Mouse (Mus musculus) G1E (cell line): ENCODE measurements around the gene Car8. TPM values are rescaled to one million over a fixed set of nuclear protein-coding genes. Genes with fewer than 3 reads are reported as not detected.

Experiments used
- ATAC-seq: 2 replicates; pipeline ENCODE4 v1.8.0; 2016; ENCODE audit warnings: mild to moderate bottlenecking; ENCODE audit not compliant: insufficient number of reproducible peaks, poor library complexity, low FRiP score, severe bottlenecking; ENCODE audit errors: extremely low read depth
- DNase-seq: peaks from one replicate; pipeline ENCODE4 v3.0.0; 2012; ENCODE audit warnings: low spot score
- H3K27me3 ChIP-seq: 2 replicates; pipeline ENCODE4 v1.6.1; 2012; ENCODE audit warnings: mild to moderate bottlenecking, low read length, inconsistent platforms; ENCODE audit not compliant: insufficient read depth
- H3K36me3 ChIP-seq: replicated peaks from 2 replicates; pipeline ENCODE3; 2012; ENCODE audit warnings: mild to moderate bottlenecking, inconsistent platforms
- H3K4me1 ChIP-seq: 2 replicates; pipeline ENCODE4 v1.6.1; 2012; ENCODE audit warnings: low read depth, low read length, inconsistent platforms, mixed read lengths; ENCODE audit not compliant: insufficient read depth
- H3K4me3 ChIP-seq: 2 replicates; pipeline ENCODE4 v1.5.1; 2012; ENCODE audit warnings: low read depth, mild to moderate bottlenecking, inconsistent platforms, low read length, moderate library complexity, mixed read lengths
- H3K9me3 ChIP-seq: replicated peaks from 2 replicates; pipeline ENCODE4 v1.6.1; 2012; ENCODE audit warnings: inconsistent platforms
- CTCF ChIP-seq: IDR thresholded peaks from 2 replicates; pipeline ENCODE4 v1.5.1; 2012; ENCODE audit warnings: low read depth, low read length, inconsistent platforms, mixed read lengths
- GATA1 ChIP-seq: IDR thresholded peaks from 2 replicates; pipeline ENCODE4 v1.6.1; 2012; ENCODE audit warnings: borderline replicate concordance, low read length, inconsistent platforms, mixed read lengths
- GATA2 ChIP-seq: IDR thresholded peaks from 2 replicates; pipeline ENCODE4 v1.6.1; 2012; ENCODE audit warnings: low read depth, low read length, inconsistent platforms, borderline replicate concordance
- POLR2AphosphoS5 ChIP-seq: IDR thresholded peaks from 2 replicates; pipeline ENCODE4 v1.6.1; 2012; ENCODE audit warnings: low read depth, low read length, inconsistent platforms; ENCODE audit not compliant: insufficient replicate concordance
- TAL1 ChIP-seq: conservative IDR thresholded peaks from 2 replicates; pipeline ENCODE4 v1.6.1; 2012; ENCODE audit warnings: low read depth, low read length, inconsistent platforms, mixed read lengths
- polyA plus RNA-seq: library from polyadenylated mRNA; stranded (reverse); fragments of >175 nt; gene quantifications from 2 replicates; pipeline ENCODE4 v1.2.3, GENCODE M21; 2012
- total RNA-seq, 2 experiments: library from RNA; stranded (forward) in 1 of 2; stranded (reverse) in 1 of 2; fragments of 200-1000 nt in 1 of 2; fragments of >200 nt in 1 of 2; fragmentation: Nextera tagmentation in 1 of 2; gene quantifications; 2 replicates each; pipeline ENCODE4 v1.2.3; 2014 to 2017

Car8 gene
- total and polyA plus RNA-seq, 3 experiments = not detected

GRCm38 (mm10) chr4:8239699-8240098 lies 858 bp upstream of the Car8 start:
- DNase-seq = no peak
- H3K36me3 ChIP-seq = no peaks in the 10 kb centered on the region
- H3K27me3 ChIP-seq = peaks cover 3% of the 10 kb centered on the region; the same call in 1 of the 2 replicates
- 0 out of 2 replicates have a peak, but pooled peaks cover 2% of the 10 kb centered on the region for H3K9me3 ChIP-seq
- no peaks in the 10 kb centered on the region for H3K4me1 ChIP-seq
- H3K4me3 ChIP-seq = no peak overlapping the region
- no peak for ATAC-seq
- TF ChIP-seq GATA2 (no peak), CTCF (no peak), GATA1 (no peak), POLR2AphosphoS5 (no peak), TAL1 (no peak)

DNA sequence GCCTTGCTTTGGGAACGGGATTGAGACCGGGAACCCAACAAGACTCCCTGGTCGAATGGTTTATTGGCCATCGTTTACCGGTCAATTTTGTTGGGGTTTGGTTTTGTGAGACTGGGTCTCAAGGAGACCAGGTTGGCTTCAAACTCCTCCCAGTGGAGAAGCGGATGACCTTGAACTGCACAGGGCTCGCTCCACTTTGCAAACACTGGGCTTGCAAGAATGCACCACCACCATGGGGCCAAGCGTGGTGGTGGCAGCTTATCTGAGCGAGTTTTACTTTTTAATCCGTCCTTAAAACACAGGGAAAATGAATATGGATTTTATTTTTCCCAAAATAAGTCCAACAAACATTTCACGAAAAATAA lies 447 bp upstream of the Car8 start:
- no peak for ATAC-seq
- Histone ChIP-seq H3K27me3 (peaks cover 3% of the 10 kb centered on the region; the same call in 1 of the 2 replicates), H3K4me3 (no peak overlapping the region), H3K36me3 (no peaks in the 10 kb centered on the region), H3K9me3 (0 out of 2 replicates have a peak, but pooled peaks cover 2% of the 10 kb centered on the region), H3K4me1 (no peaks in the 10 kb centered on the region)
- TF ChIP-seq CTCF (no peak), POLR2AphosphoS5 (no peak), TAL1 (no peak), GATA2 (no peak), GATA1 (no peak)
- no peak for DNase-seq

GRCm38 (mm10) chr4:8232393-8233111 lies 6.3 kb downstream of the Car8 start:
- Histone ChIP-seq H3K4me1 (no peaks in the 10 kb centered on the region), H3K27me3 (no peaks in the 10 kb centered on the region), H3K36me3 (no peaks in the 10 kb centered on the region), H3K9me3 (no peaks in the 10 kb centered on the region), H3K4me3 (no peak overlapping the region)
- ATAC-seq = no peak
- DNase-seq = no peak
- TF ChIP-seq GATA1 (no peak), POLR2AphosphoS5 (no peak), TAL1 (no peak), CTCF (no peak), GATA2 (no peak)

GRCm38 (mm10) chr4:8231291-8231871 lies 7.5 kb downstream of the Car8 start:
- ATAC-seq (no peak), DNase-seq (no peak)
- Histone ChIP-seq H3K9me3 (no peaks in the 10 kb centered on the region), H3K4me3 (no peak overlapping the region), H3K4me1 (no peaks in the 10 kb centered on the region), H3K27me3 (no peaks in the 10 kb centered on the region), H3K36me3 (no peaks in the 10 kb centered on the region)
- TF ChIP-seq TAL1 (no peak), GATA1 (no peak), POLR2AphosphoS5 (no peak), GATA2 (no peak), CTCF (no peak)

GRCm38 (mm10) chr4:8229661-8230298 lies 9.1 kb downstream of the Car8 start:
- no peaks in the 10 kb centered on the region for H3K27me3 ChIP-seq
- no peak for TF ChIP-seq GATA2
- no peak for TF ChIP-seq POLR2AphosphoS5
- no peak for TF ChIP-seq GATA1
- no peak for TF ChIP-seq CTCF
- TF ChIP-seq TAL1 = no peak
- DNase-seq = no peak
- H3K9me3 ChIP-seq = no peaks in the 10 kb centered on the region
- no peaks in the 10 kb centered on the region for H3K36me3 ChIP-seq
- no peak overlapping the region for H3K4me3 ChIP-seq
- ATAC-seq = no peak
- no peaks in the 10 kb centered on the region for H3K4me1 ChIP-seq

GRCm38 (mm10) chr4:8218941-8219340 lies 19.9 kb downstream of the Car8 start:
- H3K4me1 ChIP-seq = no peaks in the 10 kb centered on the region
- TF ChIP-seq CTCF (no peak), GATA2 (no peak)
- no peaks in the 10 kb centered on the region for H3K9me3 ChIP-seq
- DNase-seq = no peak
- no peaks in the 10 kb centered on the region for H3K36me3 ChIP-seq
- H3K27me3 ChIP-seq = no peaks in the 10 kb centered on the region
- ATAC-seq = no peak
- no peak overlapping the region for H3K4me3 ChIP-seq
